Mouse (Mus musculus): ENCODE data around the gene Fscn2.

- peak; percentile 78 for TF ChIP-seq CTCF (IDR thresholded peaks at IDR 0.05; ENCODE audit: control insufficient read depth, insufficient read depth, low read length)
- TF ChIP-seq POLR2A (IDR thresholded peaks at IDR 0.05; ENCODE audit: borderline replicate concordance, control insufficient read depth, low read depth, low read length): peak; percentile 80
These were observed 7.6 kb upstream of the Fscn2 start for GRCm38 (mm10) chr11:120353500-120354303.

Measured in bone marrow, adult 2 months (tissue).